Mouse (Mus musculus): ENCODE data around the gene Cblb. TPM values are rescaled to one million over a fixed set of nuclear protein-coding genes. Genes with fewer than 3 reads are reported as not detected.

Cblb gene
- polyA plus RNA-seq, 1 experiment from 2014 or later: 8.1 TPM

- ATAC-seq (ENCODE audit: insufficient read depth, low FRiP score, low read depth): no peak
- no peaks in the 10 kb centered on the region for H3K27me3 ChIP-seq (replicated peaks)
- H3K36me3 ChIP-seq: peaks cover 3% of the 10 kb centered on the region; the same call in 1 of the 2 replicates
- no peak overlapping the region for H3K4me2 ChIP-seq
- H3K4me3 ChIP-seq (replicated peaks): no peak overlapping the region
- H3K4me1 ChIP-seq: no peaks in the 10 kb centered on the region
- H3K9me3 ChIP-seq: no peaks in the 10 kb centered on the region
- no peak overlapping the region for H3K9ac ChIP-seq
- WGBS: 80% methylated on average over 5 of the region's 5 CpGs
- H3K27ac ChIP-seq: no peak overlapping the region
These were observed 159.7 kb downstream of the Cblb start for GRCm38 (mm10) chr16:52190714-52191113.

DNA sequence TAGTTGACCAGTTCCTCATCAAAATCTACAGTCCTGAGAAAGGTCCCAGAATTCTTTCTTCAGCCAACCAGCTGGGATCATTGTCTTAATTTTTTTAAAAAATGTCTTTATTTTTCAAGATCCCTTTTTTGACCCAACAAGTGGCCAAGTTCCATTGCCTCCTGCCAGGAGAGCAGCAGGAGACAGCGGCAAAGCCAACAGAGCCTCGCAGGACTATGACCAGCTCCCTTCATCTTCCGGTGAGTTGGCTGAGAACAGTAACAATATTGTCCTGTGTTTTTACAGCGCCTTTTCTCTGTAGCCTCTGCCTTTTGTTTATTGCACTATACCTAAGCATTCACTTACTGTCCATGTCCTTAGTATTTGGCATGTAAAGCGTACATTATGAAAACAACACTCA is 163.0 kb downstream of the Cblb start:
- H3K4me2 ChIP-seq: no peak overlapping the region
- no peak overlapping the region for H3K27ac ChIP-seq
- no peaks in the 10 kb centered on the region for H3K27me3 ChIP-seq (replicated peaks)
- no peaks in the 10 kb centered on the region for H3K9me3 ChIP-seq
- no peak overlapping the region for H3K4me3 ChIP-seq (replicated peaks)
- ATAC-seq (ENCODE audit: insufficient read depth, low FRiP score, low read depth): no peak
- WGBS: 92% methylated on average over 5 of the region's 5 CpGs
- H3K4me1 ChIP-seq: no peaks in the 10 kb centered on the region
- no peak overlapping the region for H3K9ac ChIP-seq
- H3K36me3 ChIP-seq: peaks cover 5% of the 10 kb centered on the region

DNA sequence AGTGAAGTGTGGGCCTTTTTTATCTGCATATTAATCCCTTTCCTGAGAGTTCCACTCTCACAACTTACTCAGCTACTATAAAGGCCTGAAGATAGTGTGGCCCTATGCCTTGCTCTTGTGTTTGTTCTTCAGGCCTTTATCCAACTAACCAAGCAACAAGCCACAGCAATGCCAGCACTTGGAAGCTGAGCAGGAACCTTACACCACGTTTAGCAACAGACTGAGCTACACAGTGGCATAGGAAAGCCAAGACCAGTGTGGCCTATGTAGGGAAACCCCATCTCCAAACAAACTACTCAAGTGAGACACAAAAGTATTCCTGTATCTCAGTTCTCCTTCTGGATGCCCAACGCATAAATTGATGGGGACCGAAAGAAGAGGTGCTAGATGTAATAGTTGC is 163.8 kb downstream of the Cblb start:
- no peak overlapping the region for H3K9ac ChIP-seq
- no peak for ATAC-seq (ENCODE audit: insufficient read depth, low FRiP score, low read depth)
- H3K36me3 ChIP-seq: peaks cover 5% of the 10 kb centered on the region
- WGBS: 87% methylated on average over 3 of the region's 3 CpGs
- H3K9me3 ChIP-seq: no peaks in the 10 kb centered on the region
- H3K27ac ChIP-seq: no peak overlapping the region
- H3K4me3 ChIP-seq (replicated peaks): no peak overlapping the region
- no peak overlapping the region for H3K4me2 ChIP-seq
- H3K27me3 ChIP-seq (replicated peaks): no peaks in the 10 kb centered on the region
- no peaks in the 10 kb centered on the region for H3K4me1 ChIP-seq

- Histone ChIP-seq H3K9me3 (no peaks in the 10 kb centered on the region), H3K4me1 (no peaks in the 10 kb centered on the region), H3K9ac (no peak overlapping the region), H3K27me3 (replicated peaks) (no peaks in the 10 kb centered on the region), H3K4me3 (replicated peaks) (no peak overlapping the region), H3K4me2 (no peak overlapping the region), H3K36me3 (peaks cover 19% of the 10 kb centered on the region), H3K27ac (no peak overlapping the region)
- ATAC-seq (ENCODE audit: insufficient read depth, low FRiP score, low read depth): no peak
- 90% methylated on average over 7 of the region's 7 CpGs for WGBS
These were observed 169.1 kb downstream of the Cblb start for GRCm38 (mm10) chr16:52200107-52200506.

DNA sequence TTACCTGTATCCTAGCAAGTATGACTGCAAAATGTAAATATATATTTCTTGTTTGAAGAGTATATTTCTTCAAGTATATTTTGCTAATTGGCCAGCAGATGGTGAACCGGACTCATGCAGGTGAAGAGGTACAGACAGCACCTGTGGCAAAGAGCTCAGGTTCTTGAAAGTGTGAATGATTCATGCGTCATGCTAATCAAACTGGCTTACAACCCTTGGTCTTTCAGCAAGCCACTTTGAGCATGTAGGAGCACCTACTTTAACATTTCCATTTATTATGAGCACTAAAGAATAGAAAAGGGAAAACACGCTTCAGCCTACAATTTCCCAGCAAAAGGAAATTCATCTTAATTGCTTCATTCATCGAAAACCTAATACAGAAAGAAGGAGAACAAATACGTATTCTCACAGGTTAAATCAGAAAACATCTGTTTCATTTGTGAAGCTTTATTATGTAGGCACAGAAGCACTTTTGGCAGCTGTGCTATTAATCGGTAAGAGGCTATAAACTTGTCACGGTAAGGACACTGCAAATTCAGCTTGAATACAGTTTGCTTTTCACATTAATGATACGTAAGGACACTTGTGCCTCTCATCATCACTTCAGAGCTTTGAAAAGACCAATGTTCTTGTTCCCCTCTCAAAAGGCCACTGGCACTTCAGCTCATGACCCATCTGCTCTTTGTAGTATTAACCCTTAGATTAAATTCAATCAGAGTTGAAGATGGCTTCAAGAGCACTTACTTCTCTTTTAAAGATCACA is 180.0 kb downstream of the Cblb start:
- no peaks in the 10 kb centered on the region for H3K27me3 ChIP-seq (replicated peaks)
- H3K4me2 ChIP-seq: no peak overlapping the region
- no peaks in the 10 kb centered on the region for H3K36me3 ChIP-seq
- H3K9me3 ChIP-seq: no peaks in the 10 kb centered on the region
- ATAC-seq (ENCODE audit: insufficient read depth, low FRiP score, low read depth): no peak
- WGBS: 72% methylated on average over 8 of the region's 8 CpGs
- H3K4me1 ChIP-seq: no peaks in the 10 kb centered on the region
- H3K9ac ChIP-seq: no peak overlapping the region
- no peak overlapping the region for H3K4me3 ChIP-seq (replicated peaks)
- H3K27ac ChIP-seq: no peak overlapping the region

DNA sequence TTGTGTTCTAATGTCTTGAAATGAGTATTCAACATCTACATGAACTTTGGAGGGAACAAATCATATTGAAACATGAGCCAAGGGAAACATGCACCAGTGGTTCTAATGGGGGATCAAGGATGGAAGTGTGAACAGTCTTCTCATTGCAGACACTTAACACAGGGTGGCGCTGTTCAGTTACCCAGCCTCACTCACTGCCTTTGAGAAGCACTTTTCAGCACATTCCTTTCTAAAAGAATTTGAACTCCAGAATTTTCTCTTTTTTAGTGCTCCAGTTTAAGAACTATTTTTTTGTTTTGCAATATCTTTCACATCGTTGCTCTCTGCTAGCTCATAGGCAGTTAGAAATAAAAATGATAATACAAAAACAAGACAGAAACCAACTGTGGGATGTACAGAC is 188.0 kb downstream of the Cblb start:
- no peaks in the 10 kb centered on the region for H3K36me3 ChIP-seq
- ATAC-seq (ENCODE audit: insufficient read depth, low FRiP score, low read depth): no peak
- no peaks in the 10 kb centered on the region for H3K4me1 ChIP-seq
- H3K9me3 ChIP-seq: no peaks in the 10 kb centered on the region
- H3K27me3 ChIP-seq (replicated peaks): no peaks in the 10 kb centered on the region
- WGBS: 24% methylated on average over 2 of the region's 2 CpGs
- H3K4me3 ChIP-seq (replicated peaks): no peak overlapping the region
- H3K9ac ChIP-seq: no peak overlapping the region
- no peak overlapping the region for H3K27ac ChIP-seq
- H3K4me2 ChIP-seq: no peak overlapping the region

GRCm38 (mm10) chr16:52222896-52223295 is 191.9 kb downstream of the Cblb start:
- Histone ChIP-seq H3K4me1 (no peaks in the 10 kb centered on the region), H3K36me3 (no peaks in the 10 kb centered on the region), H3K4me3 (replicated peaks) (no peak overlapping the region), H3K27ac (no peak overlapping the region), H3K27me3 (replicated peaks) (no peaks in the 10 kb centered on the region), H3K4me2 (no peak overlapping the region), H3K9ac (no peak overlapping the region), H3K9me3 (no peaks in the 10 kb centered on the region)
- 71% methylated on average over 4 of the region's 4 CpGs for WGBS
- no peak for ATAC-seq (ENCODE audit: insufficient read depth, low FRiP score, low read depth)

DNA sequence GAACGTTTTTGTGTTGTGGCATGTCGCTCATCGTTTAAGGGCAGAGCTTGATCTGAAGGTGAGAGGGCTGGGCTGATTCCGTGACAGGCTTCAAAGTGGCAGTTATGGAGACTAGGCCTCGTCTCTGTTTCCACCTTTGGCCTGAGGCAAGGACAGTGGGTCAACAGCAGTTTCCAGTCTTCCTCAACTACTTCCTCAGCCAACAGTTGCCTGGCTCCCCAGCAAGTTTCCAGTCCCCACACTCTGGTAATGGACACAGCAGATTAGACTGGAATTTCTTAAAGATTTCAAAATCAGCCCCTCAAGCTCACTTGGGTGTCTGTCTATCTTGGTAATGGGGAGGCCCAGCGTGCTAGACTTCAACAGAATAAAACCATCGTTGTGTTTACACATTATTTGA is 198.4 kb downstream of the Cblb start:
- Histone ChIP-seq H3K27me3 (replicated peaks) (no peaks in the 10 kb centered on the region), H3K9ac (no peak overlapping the region), H3K4me1 (no peaks in the 10 kb centered on the region), H3K36me3 (no peaks in the 10 kb centered on the region), H3K27ac (no peak overlapping the region), H3K4me3 (replicated peaks) (no peak overlapping the region), H3K9me3 (no peaks in the 10 kb centered on the region), H3K4me2 (no peak overlapping the region)
- no peak for ATAC-seq (ENCODE audit: insufficient read depth, low FRiP score, low read depth)
- WGBS: 59% methylated on average over 7 of the region's 7 CpGs

DNA sequence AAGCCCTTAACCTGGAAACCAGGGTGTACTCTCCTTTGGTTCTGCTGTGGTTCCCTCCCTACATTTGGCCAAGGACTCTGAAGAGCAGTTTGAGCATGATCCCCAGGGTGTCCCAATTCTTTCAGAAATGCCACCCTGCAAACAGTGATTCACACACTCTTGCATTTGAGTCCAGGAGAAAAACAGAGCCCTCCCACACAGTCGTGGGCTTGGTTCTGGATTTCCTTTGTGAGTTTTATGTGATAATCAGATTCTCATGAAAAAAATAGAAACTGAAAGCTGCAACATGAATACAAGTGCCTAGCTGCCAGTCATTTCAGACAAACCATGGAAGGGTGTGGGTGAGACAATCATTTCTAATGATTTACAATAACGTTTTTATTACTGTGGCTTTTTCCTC is 198.9 kb downstream of the Cblb start:
- Histone ChIP-seq H3K27ac (no peak overlapping the region), H3K9me3 (no peaks in the 10 kb centered on the region), H3K36me3 (no peaks in the 10 kb centered on the region), H3K4me1 (no peaks in the 10 kb centered on the region), H3K27me3 (replicated peaks) (no peaks in the 10 kb centered on the region), H3K4me3 (replicated peaks) (no peak overlapping the region), H3K4me2 (no peak overlapping the region), H3K9ac (no peak overlapping the region)
- no peak for ATAC-seq (ENCODE audit: insufficient read depth, low FRiP score, low read depth)
- WGBS: 56% methylated on average over 2 of the region's 2 CpGs

- Histone ChIP-seq H3K36me3 (no peaks in the 10 kb centered on the region), H3K4me2 (no peak overlapping the region), H3K9me3 (no peaks in the 10 kb centered on the region), H3K27ac (no peak overlapping the region), H3K9ac (no peak overlapping the region), H3K4me3 (replicated peaks) (no peak overlapping the region), H3K27me3 (replicated peaks) (no peaks in the 10 kb centered on the region), H3K4me1 (no peaks in the 10 kb centered on the region)
- WGBS: 73% methylated on average over 2 of the region's 2 CpGs
- no peak; the same call in 1 of the 2 replicates for ATAC-seq (ENCODE audit: insufficient read depth, low FRiP score, low read depth)
These were observed 211.1 kb downstream of the Cblb start for GRCm38 (mm10) chr16:52242144-52242543.

GRCm38 (mm10) chr16:52243421-52243973 is 212.5 kb downstream of the Cblb start:
- no peaks in the 10 kb centered on the region for H3K9me3 ChIP-seq
- no peaks in the 10 kb centered on the region for H3K4me1 ChIP-seq
- H3K27me3 ChIP-seq (replicated peaks): no peaks in the 10 kb centered on the region
- no peaks in the 10 kb centered on the region for H3K36me3 ChIP-seq
- 85% methylated on average over 4 of the region's 4 CpGs for WGBS
- no peak overlapping the region for H3K9ac ChIP-seq
- no peak overlapping the region for H3K27ac ChIP-seq
- H3K4me2 ChIP-seq: no peak overlapping the region
- ATAC-seq (ENCODE audit: insufficient read depth, low FRiP score, low read depth): 0 out of 2 replicates have a peak, but pooled peaks have one; percentile 39
- H3K4me3 ChIP-seq (replicated peaks): no peak overlapping the region

DNA sequence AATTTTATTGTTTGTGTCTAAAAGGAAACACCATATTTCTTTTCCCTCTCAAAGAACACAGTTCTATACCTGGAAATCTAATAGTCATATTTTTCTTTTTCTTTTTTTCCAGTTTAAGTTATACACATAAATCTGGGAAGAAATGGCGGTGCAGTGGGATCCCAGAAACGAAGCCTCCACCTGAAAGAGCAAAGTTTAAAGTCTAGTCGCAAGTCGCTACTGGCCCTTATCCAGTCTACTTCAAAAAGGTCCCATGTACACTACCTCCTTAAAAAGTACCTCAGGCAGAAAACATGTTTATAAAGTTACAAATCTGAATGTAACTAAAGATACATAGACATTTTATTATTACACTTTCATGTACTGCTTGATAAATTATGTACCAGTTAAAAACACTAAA is 219.2 kb downstream of the Cblb start:
- H3K27me3 ChIP-seq (replicated peaks): no peaks in the 10 kb centered on the region
- no peak overlapping the region for H3K4me3 ChIP-seq (replicated peaks)
- H3K27ac ChIP-seq: no peak overlapping the region
- H3K4me2 ChIP-seq: no peak overlapping the region
- 88% methylated on average over 4 of the region's 4 CpGs for WGBS
- no peaks in the 10 kb centered on the region for H3K9me3 ChIP-seq
- H3K36me3 ChIP-seq: peaks cover 3% of the 10 kb centered on the region; the same call in 1 of the 2 replicates
- ATAC-seq (ENCODE audit: insufficient read depth, low FRiP score, low read depth): no peak
- H3K9ac ChIP-seq: no peak overlapping the region
- no peaks in the 10 kb centered on the region for H3K4me1 ChIP-seq

All from stomach, embryonic 15.5 days (tissue).